Mouse (Mus musculus) brain, embryonic 18.5 days (tissue): ENCODE results near the gene Oxct1.

ENCODE experiments used
- DNase-seq: peaks from one replicate; pipeline ENCODE4 v3.0.0-alpha.2; 2012; ENCODE audit warnings: low read depth, low spot score

Gene Oxct1

GRCm38 (mm10) chr15:4105498-4105897 is 79.3 kb downstream of the Oxct1 start:
- no peak for DNase-seq

- DNase-seq: no peak
Measured at GRCm38 (mm10) chr15:4119962-4120361, 93.8 kb downstream of the Oxct1 start.

- no peak for DNase-seq
Measured at GRCm38 (mm10) chr15:4124648-4125047, 98.5 kb downstream of the Oxct1 start.

GRCm38 (mm10) chr15:4138524-4138923 is 112.3 kb downstream of the Oxct1 start:
- DNase-seq: no peak

GRCm38 (mm10) chr15:4139516-4139915 is 113.3 kb downstream of the Oxct1 start:
- no peak for DNase-seq

GRCm38 (mm10) chr15:4145352-4145751 is 119.2 kb downstream of the Oxct1 start:
- no peak for DNase-seq

GRCm38 (mm10) chr15:4147700-4148099 is 121.5 kb downstream of the Oxct1 start:
- no peak for DNase-seq

GRCm38 (mm10) chr15:4148649-4149389 is 122.6 kb downstream of the Oxct1 start:
- DNase-seq: no peak

- no peak for DNase-seq
Measured at GRCm38 (mm10) chr15:4154646-4155045, 128.5 kb downstream of the Oxct1 start.

GRCm38 (mm10) chr15:4167946-4168345 is 141.8 kb downstream of the Oxct1 start:
- no peak for DNase-seq

GRCm38 (mm10) chr15:4171600-4171999 is 145.4 kb downstream of the Oxct1 start:
- no peak for DNase-seq

GRCm38 (mm10) chr15:4197913-4198312 is 171.7 kb downstream of the Oxct1 start:
- no peak for DNase-seq
